Comparison of ENCODE assay signal across 12 mouse cellular contexts in the genomic region with DNA sequence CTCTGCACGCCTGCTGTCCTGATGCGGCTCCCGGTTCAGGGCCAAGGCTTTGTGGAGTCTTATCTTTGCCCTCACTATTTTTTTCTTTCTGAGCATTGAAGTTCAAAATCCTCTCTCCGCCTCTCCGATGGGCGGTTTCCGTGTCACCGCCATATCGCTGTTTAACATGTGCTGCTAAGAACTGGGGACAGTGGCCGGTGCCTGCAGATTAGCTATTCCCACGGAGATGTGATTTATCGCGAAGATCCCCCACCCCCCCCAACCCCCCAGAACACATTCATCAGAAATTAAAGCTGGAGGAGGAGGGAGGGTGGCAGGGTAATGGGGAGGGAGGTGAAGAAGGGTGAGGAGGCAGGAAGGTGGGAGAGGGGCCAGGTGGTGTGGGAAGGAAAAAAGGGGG.
DNase-seq lines count a peak whose midpoint lies in the region; ATAC-seq and TF ChIP-seq lines count a peak whose summit lies in the region.
"Had no signal": no experiment of that assay in that cellular context is flagged by ENCODE, and none has a peak within 500 bp of the region (broad histone marks: within the 10 kb centered on the region; RNA-seq: fewer than 3 reads in every experiment).

No protein-coding gene starts in this region.

- peak overlapping the region; percentile 14; the same call in 1 of the 2 replicates for H3K4me2 ChIP-seq in intestine, embryonic 14.5 days (ENCODE audit: low read length)
- no peak overlapping the region for H3K4me2 ChIP-seq in intestine, postnatal 0 days (replicated peaks; ENCODE audit: low read depth)
- peak overlapping the region; percentile 23 for H3K4me2 ChIP-seq in embryonic facial prominence, embryonic 12.5 days (replicated peaks)
- H3K4me2 ChIP-seq in hindbrain, embryonic 14.5 days (replicated peaks) = 0 out of 2 replicates have a peak overlapping the region, but pooled peaks have one; percentile 8
- H3K4me2 ChIP-seq in midbrain, embryonic 15.5 days = peak overlapping the region; percentile 20; the same call in 1 of the 2 replicates

- H3K36me3 ChIP-seq in intestine, embryonic 14.5 days (ENCODE audit: control insufficient read depth, insufficient read depth, low read length) = no peaks in the 10 kb centered on the region
- no peaks in the 10 kb centered on the region for H3K36me3 ChIP-seq in intestine, postnatal 0 days (ENCODE audit: control insufficient read depth, insufficient read depth)
- no peaks in the 10 kb centered on the region for H3K36me3 ChIP-seq in embryonic facial prominence, embryonic 12.5 days
- no peaks in the 10 kb centered on the region for H3K36me3 ChIP-seq in hindbrain, embryonic 14.5 days (replicated peaks; ENCODE audit: control insufficient read depth, insufficient read depth)
- no peaks in the 10 kb centered on the region for H3K36me3 ChIP-seq in midbrain, embryonic 15.5 days (replicated peaks)

- no peak for ATAC-seq in intestine, embryonic 14.5 days (replicated peaks; ENCODE audit: low FRiP score, low TSS enrichment, low read depth)
- no peak for ATAC-seq in intestine, postnatal 0 days
- ATAC-seq in embryonic facial prominence, embryonic 12.5 days (ENCODE audit: insufficient number of reproducible peaks, insufficient read depth, low FRiP score, low TSS enrichment) = no peak
- no peak for ATAC-seq in hindbrain, embryonic 14.5 days (ENCODE audit: low FRiP score)
- ATAC-seq in midbrain, embryonic 15.5 days (replicated peaks) = 0 out of 2 replicates have a peak, but pooled peaks have one; percentile 9

- no peak for DNase-seq in intestine, embryonic 14.5 days (ENCODE audit: low spot score)
- no peak for DNase-seq in hindbrain, embryonic 14.5 days (ENCODE audit: low spot score)
- no peak for DNase-seq in gastrocnemius, postnatal 36 days
- DNase-seq in adrenal gland, postnatal 14 days = no peak
- DNase-seq in cerebellum, postnatal 10 days = no peak
- DNase-seq: cerebellum, adult 9-10 months; kidney, adult 2 months; lung, adult 18-20 months had no signal

- intact Hi-C loops in gastrocnemius, postnatal 36 days (cut with DNase I) = no loop called here

- under 1% methylated on average over 13 of the region's 13 CpGs for WGBS in intestine, embryonic 14.5 days
- WGBS in intestine, postnatal 0 days = 2% methylated on average over 13 of the region's 13 CpGs
- WGBS in embryonic facial prominence, embryonic 12.5 days = 3% methylated on average over 13 of the region's 13 CpGs
- WGBS in hindbrain, embryonic 14.5 days = 4% methylated on average over 13 of the region's 13 CpGs
- WGBS in midbrain, embryonic 15.5 days = 3% methylated on average over 13 of the region's 13 CpGs

- no peaks in the 10 kb centered on the region for H3K9me3 ChIP-seq in intestine, embryonic 14.5 days (ENCODE audit: control insufficient read depth, low read length)
- no peaks in the 10 kb centered on the region for H3K9me3 ChIP-seq in intestine, postnatal 0 days (ENCODE audit: control insufficient read depth)
- no peaks in the 10 kb centered on the region for H3K9me3 ChIP-seq in embryonic facial prominence, embryonic 12.5 days
- H3K9me3 ChIP-seq in hindbrain, embryonic 14.5 days (ENCODE audit: control insufficient read depth, low read length) = no peaks in the 10 kb centered on the region
- H3K9me3 ChIP-seq in midbrain, embryonic 15.5 days = no peaks in the 10 kb centered on the region

- no peak overlapping the region for H3K27ac ChIP-seq in intestine, embryonic 14.5 days (ENCODE audit: low read depth)
- H3K27ac ChIP-seq in intestine, postnatal 0 days (ENCODE audit: low read depth, low read length) = no peak overlapping the region
- no peak overlapping the region for H3K27ac ChIP-seq in embryonic facial prominence, embryonic 12.5 days
- H3K27ac ChIP-seq in hindbrain, embryonic 14.5 days = no peak overlapping the region
- H3K27ac ChIP-seq in midbrain, embryonic 15.5 days = peak overlapping the region; percentile 78

- H3K27me3 ChIP-seq in intestine, embryonic 14.5 days (replicated peaks; ENCODE audit: control insufficient read depth, insufficient read depth, low read length) = peaks cover 54% of the 10 kb centered on the region
- H3K27me3 ChIP-seq in intestine, postnatal 0 days (replicated peaks; ENCODE audit: control insufficient read depth, insufficient read depth, low read length) = peaks cover 28% of the 10 kb centered on the region
- H3K27me3 ChIP-seq in embryonic facial prominence, embryonic 12.5 days = peaks cover 74% of the 10 kb centered on the region
- H3K27me3 ChIP-seq in hindbrain, embryonic 14.5 days (ENCODE audit: control insufficient read depth, insufficient read depth, low read length) = no peaks in the 10 kb centered on the region; the same call in 1 of the 2 replicates
- H3K27me3 ChIP-seq in midbrain, embryonic 15.5 days (replicated peaks) = peaks cover 9% of the 10 kb centered on the region; the same call in 1 of the 2 replicates

- H3K9ac ChIP-seq in intestine, embryonic 14.5 days (ENCODE audit: low read length) = no peak overlapping the region
- no peak overlapping the region for H3K9ac ChIP-seq in intestine, postnatal 0 days (ENCODE audit: low read depth, low read length)
- H3K9ac ChIP-seq in embryonic facial prominence, embryonic 12.5 days = no peak overlapping the region
- no peak overlapping the region for H3K9ac ChIP-seq in hindbrain, embryonic 14.5 days
- H3K9ac ChIP-seq in midbrain, embryonic 15.5 days = no peak overlapping the region

- TF ChIP-seq CTCF in intestine, postnatal 0 days (IDR thresholded peaks at IDR 0.05; ENCODE audit: low read depth) = no peak

- no peak overlapping the region for H3K4me3 ChIP-seq in intestine, embryonic 14.5 days (ENCODE audit: low read depth, low read length)
- no peak overlapping the region for H3K4me3 ChIP-seq in intestine, postnatal 0 days (ENCODE audit: low read depth, low read length)
- no peak overlapping the region for H3K4me3 ChIP-seq in embryonic facial prominence, embryonic 12.5 days
- H3K4me3 ChIP-seq in hindbrain, embryonic 14.5 days (replicated peaks; ENCODE audit: low read length) = no peak overlapping the region
- H3K4me3 ChIP-seq in midbrain, embryonic 15.5 days = no peak overlapping the region
- H3K4me3 ChIP-seq: myocyte had no signal

- H3K4me1 ChIP-seq in intestine, embryonic 14.5 days (replicated peaks; ENCODE audit: control insufficient read depth, insufficient read depth, low read length) = peaks cover 13% of the 10 kb centered on the region; the same call in 1 of the 2 replicates
- no peaks in the 10 kb centered on the region for H3K4me1 ChIP-seq in intestine, postnatal 0 days (replicated peaks; ENCODE audit: control insufficient read depth, insufficient read depth, low read length)
- H3K4me1 ChIP-seq in embryonic facial prominence, embryonic 12.5 days = peaks cover 17% of the 10 kb centered on the region
- H3K4me1 ChIP-seq in hindbrain, embryonic 14.5 days (replicated peaks; ENCODE audit: control insufficient read depth, insufficient read depth, low read length) = peaks cover 18% of the 10 kb centered on the region
- peaks cover 29% of the 10 kb centered on the region for H3K4me1 ChIP-seq in midbrain, embryonic 15.5 days
